In genomic region chr6:6997956-6998355, GRCm38 (mm10) we compare ENCODE assay signal across 22 mouse cellular contexts. TPM values are rescaled to one million over a fixed set of nuclear protein-coding genes. Genes with fewer than 3 reads are reported as not detected.
DNase-seq lines count a peak whose midpoint lies in the region; ATAC-seq and TF ChIP-seq lines count a peak whose summit lies in the region.
"Had no signal": no experiment of that assay in that cellular context is flagged by ENCODE, and none has a peak within 500 bp of the region (broad histone marks: within the 10 kb centered on the region; RNA-seq: fewer than 3 reads in every experiment).

No protein-coding gene starts in this region.

- no peaks in the 10 kb centered on the region for H3K9me3 ChIP-seq in intestine, embryonic 15.5 days
- H3K9me3 ChIP-seq in intestine, embryonic 16.5 days (ENCODE audit: control insufficient read depth, low read length) = no peaks in the 10 kb centered on the region
- H3K9me3 ChIP-seq: embryonic facial prominence, embryonic 13.5 days; embryonic facial prominence, embryonic 15.5 days; forebrain, embryonic 10.5 days; forebrain, embryonic 12.5 days had no signal

- TF ChIP-seq POLR2A in small intestine, adult 2 months (IDR thresholded peaks at IDR 0.05; ENCODE audit: low read depth, low read length) = no peak

- H3K4me1 ChIP-seq in intestine, embryonic 15.5 days (replicated peaks) = no peaks in the 10 kb centered on the region
- no peaks in the 10 kb centered on the region for H3K4me1 ChIP-seq in intestine, embryonic 16.5 days (ENCODE audit: control insufficient read depth, insufficient read depth, low read length)
- peaks cover 4% of the 10 kb centered on the region; the same call in 1 of the 2 replicates for H3K4me1 ChIP-seq in small intestine, adult 2 months (ENCODE audit: control insufficient read depth, insufficient read depth, insufficient read length, low read length)
- H3K4me1 ChIP-seq: embryonic facial prominence, embryonic 13.5 days; embryonic facial prominence, embryonic 15.5 days; forebrain, embryonic 10.5 days; forebrain, embryonic 12.5 days had no signal

- no peak overlapping the region for H3K27ac ChIP-seq in intestine, embryonic 15.5 days
- peak overlapping the region; percentile 7; the same call in 1 of the 2 replicates for H3K27ac ChIP-seq in intestine, embryonic 16.5 days (ENCODE audit: low read length)
- peak overlapping the region; percentile 67; the same call in 1 of the 2 replicates for H3K27ac ChIP-seq in small intestine, adult 2 months (ENCODE audit: insufficient read depth, low read depth, low read length)
- H3K27ac ChIP-seq: embryonic facial prominence, embryonic 13.5 days; embryonic facial prominence, embryonic 15.5 days; forebrain, embryonic 10.5 days; forebrain, embryonic 12.5 days had no signal

- no peak overlapping the region for H3K9ac ChIP-seq in intestine, embryonic 15.5 days
- no peak overlapping the region for H3K9ac ChIP-seq in intestine, embryonic 16.5 days (ENCODE audit: low read depth, low read length)
- H3K9ac ChIP-seq: embryonic facial prominence, embryonic 13.5 days; embryonic facial prominence, embryonic 15.5 days; forebrain, embryonic 12.5 days had no signal

- DNase-seq in urinary bladder, postnatal 14 days (ENCODE audit: low spot score) = no peak
- DNase-seq: adrenal gland, adult 2 months; adrenal gland, postnatal 10 days; adrenal gland, postnatal 25 days; cerebellum, adult 11 months; cerebellum, adult 18-20 months; cerebellum, adult 8-10 months; cerebellum, adult 9-11 months; cerebellum, postnatal 14 days; cerebellum, postnatal 36 days; embryo, embryonic 11 days had no signal

- no peak for TF ChIP-seq CTCF in small intestine, adult 2 months (IDR thresholded peaks at IDR 0.05; ENCODE audit: extremely low read depth, insufficient read length, insufficient replicate concordance, low read depth, low read length)

- peak; percentile 52 for ATAC-seq in intestine, embryonic 15.5 days
- peak; percentile 43; the same call in 1 of the 2 replicates for ATAC-seq in intestine, embryonic 16.5 days
- ATAC-seq in megakaryocyte-erythroid progenitor cell, adult 5-6 weeks (replicated peaks; ENCODE audit: low FRiP score, low TSS enrichment, poor library complexity, severe bottlenecking) = no peak
- ATAC-seq: forebrain, embryonic 14.5 days; forebrain, embryonic 16.5 days had no signal

- WGBS in intestine, embryonic 15.5 days = 64% methylated on average over 1 of the region's 1 CpGs
- WGBS in intestine, embryonic 16.5 days = 59% methylated on average over 1 of the region's 1 CpGs
- 30% methylated on average over 1 of the region's 1 CpGs for WGBS in small intestine, adult 2 months

- no peak overlapping the region for H3K4me2 ChIP-seq in intestine, embryonic 15.5 days (replicated peaks)
- no peak overlapping the region for H3K4me2 ChIP-seq in intestine, embryonic 16.5 days (ENCODE audit: low read depth, low read length)
- H3K4me2 ChIP-seq: embryonic facial prominence, embryonic 13.5 days; embryonic facial prominence, embryonic 15.5 days; forebrain, embryonic 12.5 days had no signal

- no peaks in the 10 kb centered on the region for H3K27me3 ChIP-seq in intestine, embryonic 15.5 days (replicated peaks)
- no peaks in the 10 kb centered on the region for H3K27me3 ChIP-seq in intestine, embryonic 16.5 days (replicated peaks; ENCODE audit: control insufficient read depth, insufficient read depth, low read length)
- H3K27me3 ChIP-seq in small intestine, adult 2 months (ENCODE audit: control insufficient read depth, insufficient read depth, low read length) = no peaks in the 10 kb centered on the region
- H3K27me3 ChIP-seq: embryonic facial prominence, embryonic 13.5 days; embryonic facial prominence, embryonic 15.5 days; forebrain, embryonic 12.5 days had no signal

- no peaks in the 10 kb centered on the region for H3K36me3 ChIP-seq in intestine, embryonic 15.5 days
- H3K36me3 ChIP-seq in intestine, embryonic 16.5 days (ENCODE audit: control insufficient read depth, insufficient read depth, low read length) = no peaks in the 10 kb centered on the region
- no peaks in the 10 kb centered on the region for H3K36me3 ChIP-seq in small intestine, adult 2 months (ENCODE audit: control insufficient read depth, insufficient read depth, low read length)
- H3K36me3 ChIP-seq: embryonic facial prominence, embryonic 13.5 days; embryonic facial prominence, embryonic 15.5 days; forebrain, embryonic 10.5 days; forebrain, embryonic 12.5 days had no signal

- no peak overlapping the region for H3K4me3 ChIP-seq in intestine, embryonic 15.5 days (replicated peaks)
- H3K4me3 ChIP-seq in intestine, embryonic 16.5 days (ENCODE audit: low read length) = no peak overlapping the region
- H3K4me3 ChIP-seq in small intestine, adult 2 months (ENCODE audit: low read depth, low read length) = no peak overlapping the region
- H3K4me3 ChIP-seq: embryonic facial prominence, embryonic 13.5 days; embryonic facial prominence, embryonic 15.5 days; erythroblast, embryonic 14.5 days; forebrain, embryonic 10.5 days; forebrain, embryonic 12.5 days had no signal

RNA-seq across cellular contexts. Expression of gene Sdhaf3, which starts 42.2 kb away (rescaled TPM):
- 5.8 and 6.1 TPM in 2 replicates for polyA plus RNA-seq in intestine, embryonic 15.5 days (2015; fragmentation: Nextera tagmentation; extraction: Ambion mirVana)
- polyA plus RNA-seq in intestine, embryonic 16.5 days (2015; fragmentation: Nextera tagmentation; extraction: Ambion mirVana) = 5.4 and 6.0 TPM in 2 replicates
- polyA plus RNA-seq in small intestine, adult 2 months (2012; rRNA removed) = 0.09 and 0.10 TPM in 2 replicates
- 3.0 and 9.1 TPM in 2 replicates for total RNA-seq in megakaryocyte-erythroid progenitor cell, adult 5-6 weeks (2014; fragmentation: Nextera tagmentation)
- 2.8 and 4.7 TPM in 2 replicates for total RNA-seq in megakaryocyte-erythroid progenitor cell, adult 5-6 weeks (2017)
